Mouse (Mus musculus) midbrain, embryonic 15.5 days (tissue): ENCODE measurements around the gene Frrs1. TPM values are rescaled to one million over a fixed set of nuclear protein-coding genes. Genes with fewer than 3 reads are reported as not detected.
A peak's percentile ranks its signal among the peaks of the same experiment; 100 is the strongest.

ENCODE experiments used
- ATAC-seq: fragments of 200-750 bp; cut with Nextera tagmentation; replicated peaks from 2 replicates; pipeline ENCODE4 v1.8.0; 2017; ENCODE audit warnings: moderate TSS enrichment
- H3K27ac ChIP-seq: fragments of 300-500 bp; sonication (generic); 2 replicates; pipeline ENCODE4 v1.5.1; 2015; ENCODE audit warnings: mild to moderate bottlenecking, inconsistent platforms
- H3K27me3 ChIP-seq: fragments of 300-500 bp; sonication (generic); replicated peaks from 2 replicates; pipeline ENCODE4 v1.6.1; 2015; ENCODE audit warnings: inconsistent platforms
- H3K36me3 ChIP-seq: fragments of 300-500 bp; sonication (generic); replicated peaks from 2 replicates; pipeline ENCODE4 v1.6.1; 2015; ENCODE audit warnings: inconsistent platforms
- H3K4me1 ChIP-seq: fragments of 300-500 bp; sonication (generic); 2 replicates; pipeline ENCODE4 v1.6.1; 2015; ENCODE audit warnings: inconsistent platforms
- H3K4me2 ChIP-seq: fragments of 300-500 bp; sonication (generic); 2 replicates; pipeline ENCODE4 v1.6.1; 2015; ENCODE audit warnings: inconsistent platforms, mild to moderate bottlenecking, moderate library complexity
- H3K4me3 ChIP-seq: fragments of 300-500 bp; sonication (generic); 2 replicates; pipeline ENCODE4 v1.5.1; 2015; ENCODE audit warnings: mild to moderate bottlenecking, inconsistent platforms
- H3K9ac ChIP-seq: fragments of 300-500 bp; sonication (generic); 2 replicates; pipeline ENCODE4 v1.6.1; 2015; ENCODE audit warnings: mild to moderate bottlenecking, inconsistent platforms
- H3K9me3 ChIP-seq: fragments of 300-500 bp; sonication (generic); 2 replicates; pipeline ENCODE4 v1.6.1; 2016; ENCODE audit warnings: inconsistent platforms
- WGBS: fragments of 180-500 bp; shearing (Covaris S2); methylation state at CpG from one replicate; pipeline ENCODE4 v1.1.7; 2015; ENCODE audit warnings: mixed read lengths; 5-methylcytosine and 5-hydroxymethylcytosine counted together
- polyA plus RNA-seq: library from polyadenylated mRNA; unstranded; fragments of >200 nt; fragmentation: Nextera tagmentation; extraction: Ambion mirVana; gene quantifications from 2 replicates; pipeline ENCODE4 v1.2.1, GENCODE M21; 2015

Gene Frrs1
- polyA plus RNA-seq, 1 experiment from 2014 or later: 6.8 TPM

- H3K27ac ChIP-seq: no peak overlapping the region
- no peaks in the 10 kb centered on the region for H3K36me3 ChIP-seq
- H3K9me3 ChIP-seq: no peaks in the 10 kb centered on the region
- H3K27me3 ChIP-seq: no peaks in the 10 kb centered on the region
- no peaks in the 10 kb centered on the region; the same call in 1 of the 2 replicates for H3K4me1 ChIP-seq
- no peak for ATAC-seq
- no peak overlapping the region for H3K4me3 ChIP-seq
- H3K9ac ChIP-seq: no peak overlapping the region
- no peak overlapping the region for H3K4me2 ChIP-seq
- WGBS: over 99% methylated on average over 4 of the region's 4 CpGs
Measured at GRCm38 (mm10) chr3:116890576-116890975, 31.3 kb downstream of the Frrs1 start.

GRCm38 (mm10) chr3:116891436-116892205, 32.4 kb downstream of the Frrs1 start:
- Histone ChIP-seq H3K4me1 (no peaks in the 10 kb centered on the region; the same call in 1 of the 2 replicates), H3K4me2 (no peak overlapping the region), H3K36me3 (no peaks in the 10 kb centered on the region), H3K9me3 (no peaks in the 10 kb centered on the region), H3K27me3 (no peaks in the 10 kb centered on the region), H3K9ac (no peak overlapping the region), H3K27ac (no peak overlapping the region), H3K4me3 (no peak overlapping the region)
- ATAC-seq: peak; percentile 46; the same call in 1 of the 2 replicates
- WGBS: 48% methylated on average over 17 of the region's 17 CpGs

DNA sequence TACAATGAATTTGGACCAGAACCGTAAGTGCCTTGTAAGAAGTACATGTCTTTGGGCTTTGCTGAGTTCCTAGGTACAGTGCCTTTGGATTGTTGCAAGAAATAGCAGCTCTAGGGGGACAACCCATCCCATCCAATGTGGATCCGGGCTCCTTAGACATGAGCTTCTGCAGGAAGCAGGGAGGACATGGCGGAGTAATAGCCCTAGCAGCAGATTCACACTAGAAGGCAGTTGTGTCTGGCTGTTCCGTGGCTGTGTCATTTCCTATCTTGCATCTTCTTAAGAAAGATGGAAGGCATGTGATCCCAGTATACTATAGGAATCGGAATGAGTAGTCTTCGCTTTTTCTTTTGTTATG, 32.9 kb downstream of the Frrs1 start:
- H3K4me1 ChIP-seq: no peaks in the 10 kb centered on the region; the same call in 1 of the 2 replicates
- H3K4me3 ChIP-seq: no peak overlapping the region
- H3K27ac ChIP-seq: no peak overlapping the region
- no peaks in the 10 kb centered on the region for H3K36me3 ChIP-seq
- no peak for ATAC-seq
- H3K27me3 ChIP-seq: no peaks in the 10 kb centered on the region
- WGBS: 78% methylated on average over 6 of the region's 6 CpGs
- no peak overlapping the region for H3K9ac ChIP-seq
- H3K4me2 ChIP-seq: no peak overlapping the region
- no peaks in the 10 kb centered on the region for H3K9me3 ChIP-seq

DNA sequence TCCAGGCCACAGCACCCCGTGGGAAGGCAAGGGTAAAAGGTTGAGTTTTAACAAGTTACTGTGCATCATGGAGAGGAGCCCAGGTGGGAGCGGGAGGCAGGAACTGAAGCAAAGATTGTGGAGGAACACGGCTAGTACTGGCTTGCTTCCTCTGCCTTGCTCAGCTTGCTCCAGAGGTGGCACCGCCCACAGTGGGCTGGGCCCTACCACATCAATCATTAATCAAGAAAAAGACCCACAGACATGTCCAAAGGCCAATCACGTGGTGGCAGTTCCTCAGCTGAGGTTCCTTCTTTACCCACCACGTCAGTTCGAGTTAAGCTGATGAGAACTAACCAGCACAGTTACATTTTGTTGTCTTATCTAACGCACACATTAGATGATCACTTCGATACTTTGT, 33.6 kb downstream of the Frrs1 start:
- H3K27ac ChIP-seq: no peak overlapping the region
- H3K4me2 ChIP-seq: no peak overlapping the region
- WGBS: 90% methylated on average over 9 of the region's 9 CpGs
- no peak overlapping the region for H3K9ac ChIP-seq
- H3K9me3 ChIP-seq: no peaks in the 10 kb centered on the region
- H3K27me3 ChIP-seq: no peaks in the 10 kb centered on the region
- ATAC-seq: no peak
- no peaks in the 10 kb centered on the region; the same call in 1 of the 2 replicates for H3K4me1 ChIP-seq
- no peak overlapping the region for H3K4me3 ChIP-seq
- no peaks in the 10 kb centered on the region for H3K36me3 ChIP-seq

DNA sequence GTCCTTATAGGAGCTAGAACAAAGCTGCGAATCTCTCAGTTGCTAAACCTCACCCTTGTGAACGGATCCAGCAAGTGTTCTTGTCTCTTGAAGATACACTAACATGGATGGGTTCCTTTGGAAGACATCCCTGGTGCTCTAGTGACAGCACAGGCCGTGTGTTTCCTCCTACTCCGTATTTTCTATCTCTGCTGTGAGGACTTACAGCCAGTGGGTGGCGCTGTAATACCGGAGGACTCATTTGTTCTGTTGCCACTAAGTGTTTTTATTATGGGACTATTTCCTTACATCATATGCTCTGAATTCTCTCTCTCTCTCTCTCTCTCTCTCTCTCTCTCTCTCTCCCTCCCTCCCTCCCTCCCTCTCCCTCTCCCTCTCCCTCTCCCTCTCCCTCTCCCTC, 44.9 kb downstream of the Frrs1 start:
- whole genome bisulfite sequencing: 23% methylated on average over 6 of the region's 6 CpGs
- H3K27me3 ChIP-seq: no peaks in the 10 kb centered on the region
- ATAC-seq: peak; percentile 84
- no peaks in the 10 kb centered on the region for H3K36me3 ChIP-seq
- H3K9ac ChIP-seq: no peak overlapping the region
- no peak overlapping the region for H3K4me3 ChIP-seq
- H3K4me1 ChIP-seq: no peaks in the 10 kb centered on the region
- no peaks in the 10 kb centered on the region for H3K9me3 ChIP-seq
- no peak overlapping the region for H3K4me2 ChIP-seq
- no peak overlapping the region for H3K27ac ChIP-seq

- no peak for ATAC-seq
- Histone ChIP-seq H3K36me3 (no peaks in the 10 kb centered on the region), H3K4me3 (no peak overlapping the region), H3K27me3 (no peaks in the 10 kb centered on the region), H3K9ac (no peak overlapping the region), H3K9me3 (no peaks in the 10 kb centered on the region), H3K4me2 (no peak overlapping the region), H3K27ac (no peak overlapping the region), H3K4me1 (no peaks in the 10 kb centered on the region)
- 84% methylated on average over 16 of the region's 16 CpGs for WGBS
Measured at GRCm38 (mm10) chr3:116905898-116906297, 46.6 kb downstream of the Frrs1 start.

DNA sequence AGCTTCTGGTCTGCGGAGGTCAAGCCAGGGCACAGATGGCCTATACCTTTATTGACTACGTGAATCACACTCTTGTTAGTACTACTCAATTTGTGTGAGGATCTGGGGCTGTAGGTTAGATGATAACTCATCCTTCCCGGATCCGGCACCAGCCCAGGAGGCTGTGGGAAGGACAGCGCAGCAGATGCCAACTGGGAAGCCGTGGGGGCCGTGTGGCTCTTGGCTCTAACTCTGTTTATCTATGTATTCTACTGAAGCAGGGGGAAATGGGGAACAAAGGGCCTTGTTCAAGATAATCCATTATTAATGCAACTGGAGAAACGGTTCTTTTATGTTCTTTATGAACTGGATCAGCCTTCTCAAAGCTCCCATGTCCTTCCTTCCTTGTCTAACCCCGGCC, 47.3 kb downstream of the Frrs1 start:
- Histone ChIP-seq H3K9me3 (no peaks in the 10 kb centered on the region), H3K27ac (no peak overlapping the region), H3K36me3 (no peaks in the 10 kb centered on the region), H3K4me1 (no peaks in the 10 kb centered on the region), H3K4me2 (no peak overlapping the region), H3K4me3 (no peak overlapping the region), H3K27me3 (no peaks in the 10 kb centered on the region), H3K9ac (no peak overlapping the region)
- 0 out of 2 replicates have a peak, but pooled peaks have one; percentile 16 for ATAC-seq
- WGBS: 51% methylated on average over 9 of the region's 9 CpGs

GRCm38 (mm10) chr3:116914374-116914773, 55.1 kb downstream of the Frrs1 start:
- Histone ChIP-seq H3K36me3 (no peaks in the 10 kb centered on the region), H3K9me3 (no peaks in the 10 kb centered on the region), H3K4me2 (no peak overlapping the region), H3K9ac (no peak overlapping the region), H3K4me3 (no peak overlapping the region), H3K4me1 (no peaks in the 10 kb centered on the region), H3K27ac (no peak overlapping the region), H3K27me3 (no peaks in the 10 kb centered on the region)
- 90% methylated on average over 6 of the region's 6 CpGs for WGBS
- ATAC-seq: no peak

- no peaks in the 10 kb centered on the region for H3K9me3 ChIP-seq
- H3K4me3 ChIP-seq: no peak overlapping the region
- H3K4me2 ChIP-seq: no peak overlapping the region
- no peaks in the 10 kb centered on the region for H3K4me1 ChIP-seq
- no peak overlapping the region for H3K27ac ChIP-seq
- no peak overlapping the region for H3K9ac ChIP-seq
- no peaks in the 10 kb centered on the region for H3K36me3 ChIP-seq
- H3K27me3 ChIP-seq: no peaks in the 10 kb centered on the region
- WGBS: 89% methylated on average over 3 of the region's 3 CpGs
- no peak for ATAC-seq
Measured at GRCm38 (mm10) chr3:116914931-116915330, 55.7 kb downstream of the Frrs1 start.

DNA sequence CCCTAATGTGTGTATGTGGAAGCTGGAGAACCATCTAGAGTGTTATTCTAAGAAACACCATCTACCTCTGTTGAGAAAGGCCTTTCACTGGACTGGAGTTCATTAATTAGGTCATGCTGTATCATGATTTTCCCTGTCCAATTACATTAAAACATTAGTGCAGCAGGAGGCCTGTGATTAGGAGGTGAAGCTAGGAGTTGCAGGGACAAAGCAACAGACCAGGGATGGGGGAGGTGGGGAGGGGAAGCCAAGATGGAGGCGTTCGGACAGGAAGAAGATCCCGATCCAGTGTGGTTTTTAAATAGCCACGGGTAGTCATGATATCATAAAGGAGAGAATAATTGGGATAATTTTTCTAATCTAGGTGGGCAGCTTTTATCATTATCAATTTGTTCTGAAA, 57.8 kb downstream of the Frrs1 start:
- H3K4me2 ChIP-seq: no peak overlapping the region
- H3K27me3 ChIP-seq: no peaks in the 10 kb centered on the region
- H3K9ac ChIP-seq: no peak overlapping the region
- no peaks in the 10 kb centered on the region for H3K36me3 ChIP-seq
- no peaks in the 10 kb centered on the region for H3K4me1 ChIP-seq
- H3K9me3 ChIP-seq: no peaks in the 10 kb centered on the region
- ATAC-seq: no peak
- no peak overlapping the region for H3K27ac ChIP-seq
- WGBS: 93% methylated on average over 4 of the region's 4 CpGs
- H3K4me3 ChIP-seq: no peak overlapping the region

GRCm38 (mm10) chr3:116921535-116921934, 62.3 kb downstream of the Frrs1 start:
- Histone ChIP-seq H3K9me3 (no peaks in the 10 kb centered on the region), H3K27me3 (no peaks in the 10 kb centered on the region), H3K4me3 (no peak overlapping the region), H3K27ac (no peak overlapping the region), H3K4me2 (no peak overlapping the region), H3K36me3 (no peaks in the 10 kb centered on the region), H3K9ac (no peak overlapping the region), H3K4me1 (no peaks in the 10 kb centered on the region)
- no peak for ATAC-seq
- WGBS: 89% methylated on average over 3 of the region's 3 CpGs

DNA sequence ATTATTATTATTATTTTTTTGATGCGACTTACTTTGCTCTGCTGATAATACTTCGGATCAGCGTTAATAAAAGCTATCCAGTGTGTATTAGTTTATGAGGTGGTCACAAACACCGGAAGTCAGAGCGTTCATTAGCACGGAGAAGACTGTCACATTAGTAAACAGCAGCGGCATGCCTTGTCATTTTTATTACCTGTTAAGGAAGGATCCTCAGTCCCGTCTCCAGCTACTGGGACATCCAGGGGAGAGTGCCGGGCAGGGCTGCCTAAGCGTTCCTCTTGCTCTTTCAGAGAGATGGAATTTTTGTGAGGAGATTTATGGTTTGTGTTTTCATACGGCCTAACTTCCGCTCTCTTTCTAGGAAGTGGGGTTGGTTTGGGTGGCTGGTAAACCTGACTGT, 63.8 kb downstream of the Frrs1 start:
- Histone ChIP-seq H3K9me3 (no peaks in the 10 kb centered on the region), H3K36me3 (no peaks in the 10 kb centered on the region), H3K9ac (no peak overlapping the region), H3K4me2 (no peak overlapping the region), H3K27ac (no peak overlapping the region), H3K4me1 (no peaks in the 10 kb centered on the region), H3K4me3 (no peak overlapping the region), H3K27me3 (no peaks in the 10 kb centered on the region)
- WGBS: 91% methylated on average over 12 of the region's 12 CpGs
- ATAC-seq: no peak

DNA sequence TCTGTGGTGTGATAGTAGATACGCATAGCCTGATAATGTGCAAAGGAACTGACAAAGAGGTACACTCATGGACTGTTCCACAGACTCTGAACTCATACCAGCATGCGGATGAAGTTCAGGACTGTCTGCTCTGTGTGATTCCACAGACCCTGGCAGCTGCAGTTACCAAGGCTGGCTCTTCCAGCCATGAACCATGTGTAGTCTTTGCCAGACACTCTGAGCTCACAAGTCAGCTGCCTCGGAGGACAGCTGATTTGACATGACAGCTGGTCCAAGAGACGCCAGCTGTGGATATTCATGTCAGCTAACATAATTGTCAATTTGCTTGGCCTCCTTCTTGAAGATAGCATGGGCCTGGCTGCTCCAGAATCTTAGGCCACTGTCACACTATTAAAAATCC, 69.7 kb downstream of the Frrs1 start:
- no peak overlapping the region for H3K4me2 ChIP-seq
- no peaks in the 10 kb centered on the region for H3K36me3 ChIP-seq
- no peaks in the 10 kb centered on the region for H3K9me3 ChIP-seq
- H3K4me1 ChIP-seq: no peaks in the 10 kb centered on the region
- ATAC-seq: no peak
- H3K4me3 ChIP-seq: no peak overlapping the region
- no peak overlapping the region for H3K27ac ChIP-seq
- 83% methylated on average over 4 of the region's 4 CpGs for WGBS
- H3K27me3 ChIP-seq: no peaks in the 10 kb centered on the region
- H3K9ac ChIP-seq: no peak overlapping the region
